Mouse (Mus musculus) liver, postnatal 0 days (tissue): Measurements from ENCODE around the gene Cdc40.

ENCODE experiments used
- CTCF ChIP-seq: sonication (generic); IDR thresholded peaks from 2 replicates; pipeline ENCODE4 v1.5.1; 2016; ENCODE audit warnings: antibody characterized with exemption, low read depth
- EP300 ChIP-seq: IDR thresholded peaks from 2 replicates; pipeline ENCODE4 v1.6.1; 2016; ENCODE audit warnings: antibody characterized with exemption, low read depth, mild to moderate bottlenecking

DNA sequence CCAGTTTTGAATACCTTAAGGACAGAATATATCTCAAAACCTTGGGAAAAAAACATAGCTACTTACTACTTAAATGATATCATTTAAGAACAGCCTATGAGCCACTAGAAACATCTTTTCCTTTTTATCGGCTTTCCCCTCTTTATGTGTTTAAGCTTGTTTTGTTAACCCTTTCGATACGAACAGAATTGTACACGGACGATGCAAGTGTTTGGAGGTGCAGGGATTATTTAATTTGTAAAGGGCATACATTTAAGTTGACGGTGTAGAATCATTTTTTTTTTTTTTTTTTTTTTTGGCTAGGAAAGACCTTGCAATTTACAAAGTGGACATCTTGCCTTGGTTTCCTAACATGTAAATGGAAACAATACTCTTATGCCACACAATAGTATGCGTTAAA, 2.3 kb upstream of the Cdc40 start:
- TF ChIP-seq CTCF: no peak
- TF ChIP-seq EP300: no peak
